Mouse (Mus musculus) megakaryocyte, embryonic 14.5 days (primary cell): Measurements from ENCODE around the gene Fto.

Experiments used
- FLI1 ChIP-seq: IDR thresholded peaks from 2 replicates; pipeline ENCODE4 v1.6.1; 2012; ENCODE audit warnings: low read length, inconsistent platforms, mixed read lengths
- GATA1 ChIP-seq: IDR thresholded peaks from 3 replicates; pipeline ENCODE4 v1.6.1; 2012; ENCODE audit warnings: mixed read lengths, low read length, inconsistent platforms, borderline replicate concordance

DNA sequence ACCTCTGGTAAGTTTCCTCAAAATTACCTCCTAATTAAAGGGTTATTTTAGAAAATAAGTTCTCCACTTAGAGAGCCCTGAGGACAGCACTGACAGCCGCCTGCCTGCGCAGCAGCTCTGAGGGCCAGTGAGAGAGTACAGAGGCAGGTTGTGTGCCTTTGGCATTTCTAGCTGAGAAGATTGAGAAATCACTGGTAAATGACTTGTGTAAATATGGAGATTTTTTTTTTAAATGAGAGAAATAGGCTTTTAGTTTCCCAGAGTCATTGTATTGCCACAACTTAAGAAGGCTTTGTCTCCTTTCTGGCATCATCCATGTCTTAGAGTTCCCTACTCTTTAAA lies 181.9 kb downstream of the Fto start:
- TF ChIP-seq GATA1 (no peak), FLI1 (no peak)
